Mouse (Mus musculus): ENCODE data around the gene Srgap1. TPM values are rescaled to one million over a fixed set of nuclear protein-coding genes. Genes with fewer than 3 reads are reported as not detected.

The Srgap1 gene
- total and polyA plus RNA-seq, 2 experiments from 2014 or later = 18.8 to 24.4 TPM

GRCm38 (mm10) chr10:121739548-121740505, 307.3 kb downstream of the Srgap1 start, which contains the start of gene BC048403:
TSS of gene BC048403 (plus strand) at chr10:121739937.
- H3K27ac ChIP-seq = peak within 1 kb of the TSS; percentile 86
- H3K4me1 ChIP-seq (ENCODE audit: insufficient read depth, low read length) = no peaks in the 10 kb centered on the region
- peak within 1 kb of the TSS; percentile 72 for H3K9ac ChIP-seq (replicated peaks; ENCODE audit: low read length)
- H3K36me3 ChIP-seq (ENCODE audit: insufficient read depth, low read length) = no peaks in the 10 kb centered on the region
- under 1% methylated on average over 68 of the region's 68 CpGs for WGBS
- H3K4me2 ChIP-seq (ENCODE audit: low read depth, low read length) = peak within 1 kb of the TSS; percentile 99
- no peaks in the 10 kb centered on the region for H3K9me3 ChIP-seq (ENCODE audit: low read length)
- peak; percentile 94 for DNase-seq (ENCODE audit: low spot score)
- H3K4me3 ChIP-seq (ENCODE audit: low read length) = peak within 1 kb of the TSS; percentile 94
- no peak for TF ChIP-seq CTCF (IDR thresholded peaks at IDR 0.05; ENCODE audit: low read depth)
- ATAC-seq = peak; percentile 93
- no peaks in the 10 kb centered on the region for H3K27me3 ChIP-seq (ENCODE audit: insufficient read depth, low read length)

GRCm38 (mm10) chr10:121737256-121737655, 309.9 kb downstream of the Srgap1 start:
- 83% methylated on average over 3 of the region's 3 CpGs for WGBS
- DNase-seq (ENCODE audit: low spot score) (no peak), ATAC-seq (no peak)
- Histone ChIP-seq H3K4me1 (ENCODE audit: insufficient read depth, low read length) (no peaks in the 10 kb centered on the region), H3K9me3 (ENCODE audit: low read length) (no peaks in the 10 kb centered on the region), H3K4me2 (ENCODE audit: low read depth, low read length) (no peak overlapping the region), H3K36me3 (ENCODE audit: insufficient read depth, low read length) (no peaks in the 10 kb centered on the region), H3K27me3 (ENCODE audit: insufficient read depth, low read length) (no peaks in the 10 kb centered on the region), H3K4me3 (ENCODE audit: low read length) (no peak overlapping the region), H3K9ac (replicated peaks; ENCODE audit: low read length) (no peak overlapping the region), H3K27ac (no peak overlapping the region)
- TF ChIP-seq CTCF (IDR thresholded peaks at IDR 0.05; ENCODE audit: low read depth) = no peak

GRCm38 (mm10) chr10:121732542-121732941, 314.6 kb downstream of the Srgap1 start:
- DNase-seq (ENCODE audit: low spot score) = peak; percentile 15
- Histone ChIP-seq H3K27me3 (ENCODE audit: insufficient read depth, low read length) (no peaks in the 10 kb centered on the region), H3K9me3 (ENCODE audit: low read length) (no peaks in the 10 kb centered on the region), H3K36me3 (ENCODE audit: insufficient read depth, low read length) (no peaks in the 10 kb centered on the region), H3K4me3 (ENCODE audit: low read length) (no peak overlapping the region), H3K9ac (replicated peaks; ENCODE audit: low read length) (no peak overlapping the region), H3K27ac (0 out of 2 replicates have a peak overlapping the region, but pooled peaks have one; percentile 29), H3K4me2 (ENCODE audit: low read depth, low read length) (no peak overlapping the region), H3K4me1 (ENCODE audit: insufficient read depth, low read length) (no peaks in the 10 kb centered on the region)
- WGBS = 69% methylated on average over 9 of the region's 9 CpGs
- ATAC-seq = no peak
- no peak for TF ChIP-seq CTCF (IDR thresholded peaks at IDR 0.05; ENCODE audit: low read depth)

GRCm38 (mm10) chr10:121731048-121731725, 315.9 kb downstream of the Srgap1 start:
- Histone ChIP-seq H3K9ac (replicated peaks; ENCODE audit: low read length) (no peak overlapping the region), H3K9me3 (ENCODE audit: low read length) (no peaks in the 10 kb centered on the region), H3K4me3 (ENCODE audit: low read length) (no peak overlapping the region), H3K27ac (no peak overlapping the region), H3K4me2 (ENCODE audit: low read depth, low read length) (no peak overlapping the region), H3K4me1 (ENCODE audit: insufficient read depth, low read length) (no peaks in the 10 kb centered on the region), H3K27me3 (ENCODE audit: insufficient read depth, low read length) (no peaks in the 10 kb centered on the region), H3K36me3 (ENCODE audit: insufficient read depth, low read length) (no peaks in the 10 kb centered on the region)
- TF ChIP-seq CTCF (IDR thresholded peaks at IDR 0.05; ENCODE audit: low read depth) = no peak
- 95% methylated on average over 8 of the region's 8 CpGs for WGBS
- DNase-seq (ENCODE audit: low spot score) (no peak), ATAC-seq (no peak)

Other genes starting within 250 kb of the Srgap1 start
- gene Rxylt1, start 50.1 kb upstream of the Srgap1 start, total RNA-seq (2014; rRNA removed) = 13.9 and 17.0 TPM in 2 replicates
- gene Rxylt1, start 50.1 kb upstream of the Srgap1 start, polyA plus RNA-seq (2015; fragmentation: Nextera tagmentation; extraction: Ambion mirVana) = 57.6 and 59.8 TPM in 2 replicates